ENCODE assay signal across 14 mouse cellular contexts in the genomic region with DNA sequence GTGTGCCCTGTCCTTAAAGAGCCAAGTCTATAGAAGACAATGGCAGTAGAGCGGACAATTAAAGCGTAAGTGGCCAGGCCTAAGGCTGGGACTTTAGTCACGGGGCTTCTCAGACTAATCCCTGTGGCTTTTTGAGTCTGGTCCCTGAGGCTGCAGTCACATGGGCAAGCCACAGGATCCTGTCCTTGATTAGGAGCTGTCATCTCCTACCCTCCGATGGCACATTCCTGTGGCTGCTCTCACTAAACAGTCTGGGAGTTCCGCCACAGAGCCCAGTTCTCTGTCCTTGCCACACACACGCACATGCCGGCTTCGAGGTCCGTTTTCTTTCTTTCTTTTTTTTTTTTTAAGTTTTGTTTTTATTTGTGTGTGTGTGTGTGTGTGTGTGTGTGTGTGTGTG. TPM values are rescaled to one million over a fixed set of nuclear protein-coding genes. Genes with fewer than 3 reads are reported as not detected.
DNase-seq lines count a peak whose midpoint lies in the region; ATAC-seq lines count a peak whose summit lies in the region.
"Had no signal": no experiment of that assay in that cellular context is flagged by ENCODE, and none has a peak within 500 bp of the region (broad histone marks: within the 10 kb centered on the region; RNA-seq: fewer than 3 reads in every experiment).

No protein-coding gene starts in this region.

- H3K4me1 ChIP-seq in lung, embryonic 16.5 days (replicated peaks; ENCODE audit: control insufficient read depth, insufficient read depth, low read length), result 0 out of 2 replicates have a peak, but pooled peaks cover 2% of the 10 kb centered on the region
- H3K4me1 ChIP-seq in embryonic facial prominence, embryonic 13.5 days, result peaks cover 36% of the 10 kb centered on the region
- peaks cover 11% of the 10 kb centered on the region for H3K4me1 ChIP-seq in heart, embryonic 16.5 days (ENCODE audit: control insufficient read depth, insufficient read depth, low read length)
- H3K4me1 ChIP-seq: forebrain, embryonic 13.5 days; neural tube, embryonic 13.5 days had no signal

- no peak overlapping the region for H3K9ac ChIP-seq in lung, embryonic 16.5 days (ENCODE audit: low read length)
- no peak overlapping the region for H3K9ac ChIP-seq in embryonic facial prominence, embryonic 13.5 days
- no peak overlapping the region for H3K9ac ChIP-seq in heart, embryonic 16.5 days (ENCODE audit: low read length)
- H3K9ac ChIP-seq: forebrain, embryonic 13.5 days; neural tube, embryonic 13.5 days had no signal

- H3K4me3 ChIP-seq in lung, embryonic 16.5 days (ENCODE audit: low read length), result no peak overlapping the region
- no peak overlapping the region for H3K4me3 ChIP-seq in embryonic facial prominence, embryonic 13.5 days
- no peak overlapping the region; the same call in 1 of the 2 replicates for H3K4me3 ChIP-seq in heart, embryonic 16.5 days (ENCODE audit: low read length)
- H3K4me3 ChIP-seq: forebrain, embryonic 13.5 days; neural tube, embryonic 13.5 days had no signal

- no peak for DNase-seq in lung, postnatal 14 days
- DNase-seq in adipocyte (ENCODE audit: low spot score), result peak; percentile 42
- DNase-seq in layer of hippocampus, postnatal 10 days (ENCODE audit: low spot score in 2 of 2), result no peak
- no peak for DNase-seq in thymus, postnatal 14 days
- DNase-seq in gastrocnemius, postnatal 36 days, result no peak
- DNase-seq: cerebellum, adult 9-11 months had no signal

- no peak overlapping the region for H3K4me2 ChIP-seq in lung, embryonic 16.5 days (ENCODE audit: low read depth, low read length)
- H3K4me2 ChIP-seq in embryonic facial prominence, embryonic 13.5 days, result no peak overlapping the region
- H3K4me2 ChIP-seq in heart, embryonic 16.5 days (ENCODE audit: low read depth, low read length), result peak overlapping the region; percentile 8; the same call in 1 of the 2 replicates
- H3K4me2 ChIP-seq: forebrain, embryonic 13.5 days; neural tube, embryonic 13.5 days had no signal

- H3K36me3 ChIP-seq in lung, embryonic 16.5 days (ENCODE audit: control insufficient read depth, insufficient read depth, low read length), result no peaks in the 10 kb centered on the region
- no peaks in the 10 kb centered on the region for H3K36me3 ChIP-seq in embryonic facial prominence, embryonic 13.5 days
- no peaks in the 10 kb centered on the region for H3K36me3 ChIP-seq in heart, embryonic 16.5 days (ENCODE audit: control insufficient read depth, insufficient read depth)
- H3K36me3 ChIP-seq: neural tube, embryonic 13.5 days had no signal

- no peak overlapping the region for H3K27ac ChIP-seq in lung, embryonic 16.5 days (ENCODE audit: low read length)
- H3K27ac ChIP-seq in embryonic facial prominence, embryonic 13.5 days, result no peak overlapping the region
- H3K27ac ChIP-seq in heart, embryonic 16.5 days (ENCODE audit: low read length), result peak overlapping the region; percentile 69
- H3K27ac ChIP-seq: forebrain, embryonic 13.5 days; neural tube, embryonic 13.5 days had no signal

- WGBS in lung, embryonic 16.5 days, result 54% methylated on average over 9 of the region's 9 CpGs
- WGBS in embryonic facial prominence, embryonic 13.5 days, result 22% methylated on average over 9 of the region's 9 CpGs
- WGBS in heart, embryonic 16.5 days, result 35% methylated on average over 9 of the region's 9 CpGs

- peak; percentile 57 for ATAC-seq in lung, embryonic 16.5 days (ENCODE audit: low read depth)
- 0 out of 2 replicates have a peak, but pooled peaks have one; percentile 41 for ATAC-seq in embryonic facial prominence, embryonic 13.5 days (ENCODE audit: insufficient number of reproducible peaks, insufficient read depth, low FRiP score, low TSS enrichment, low read depth)
- peak; percentile 91 for ATAC-seq in heart, embryonic 16.5 days (replicated peaks; ENCODE audit: extremely low read depth, insufficient read depth, low FRiP score)
- ATAC-seq: activated CD4-positive, CD25-positive, alpha-beta regulatory T cell, adult 4 months; forebrain, embryonic 13.5 days; intestine, embryonic 16.5 days had no signal

- no peaks in the 10 kb centered on the region for H3K9me3 ChIP-seq in lung, embryonic 16.5 days (ENCODE audit: control insufficient read depth, low read length)
- H3K9me3 ChIP-seq in embryonic facial prominence, embryonic 13.5 days, result no peaks in the 10 kb centered on the region
- H3K9me3 ChIP-seq in heart, embryonic 16.5 days (replicated peaks; ENCODE audit: control insufficient read depth, low read length), result no peaks in the 10 kb centered on the region
- H3K9me3 ChIP-seq: forebrain, embryonic 13.5 days; neural tube, embryonic 13.5 days had no signal

- peaks cover 25% of the 10 kb centered on the region for H3K27me3 ChIP-seq in lung, embryonic 16.5 days (ENCODE audit: control insufficient read depth, insufficient read depth, low read depth, low read length)
- H3K27me3 ChIP-seq in embryonic facial prominence, embryonic 13.5 days, result peaks cover 48% of the 10 kb centered on the region
- peaks cover 26% of the 10 kb centered on the region for H3K27me3 ChIP-seq in heart, embryonic 16.5 days (ENCODE audit: control insufficient read depth, insufficient read depth, low read length)

- intact Hi-C loops in gastrocnemius, postnatal 36 days (cut with DNase I), result no loop called here

RNA-seq across cellular contexts. Expression of a gene that starts 21.6 kb away (rescaled TPM):
- 9.2 and 9.9 TPM in 2 replicates for polyA plus RNA-seq in lung, embryonic 16.5 days (2015; fragmentation: Nextera tagmentation; extraction: Ambion mirVana)
- 8.3 and 11.5 TPM in 2 replicates for polyA plus RNA-seq in embryonic facial prominence, embryonic 13.5 days (2015; fragmentation: Nextera tagmentation; extraction: Ambion mirVana)
- polyA plus RNA-seq in heart, embryonic 16.5 days (2015; fragmentation: Nextera tagmentation; extraction: Ambion mirVana), result 2.5 and 4.6 TPM in 2 replicates
- total RNA-seq in layer of hippocampus, postnatal 10 days (2021), result 1 to 10 TPM; 1.4 to 1.8 TPM
- total RNA-seq in gastrocnemius, postnatal 36 days (2021), result under 1 TPM; 0.39 to 0.51 TPM
- total RNA-seq: granulocyte monocyte progenitor cell, adult 5-6 weeks had no signal
- polyA plus RNA-seq: activated CD4-positive, CD25-positive, alpha-beta regulatory T cell, adult 4 months had no signal

RNA-seq across cellular contexts. Expression of a gene that starts 49.0 kb away (rescaled TPM):
- 4.4 and 6.1 TPM in 2 replicates for polyA plus RNA-seq in lung, embryonic 16.5 days (2015; fragmentation: Nextera tagmentation; extraction: Ambion mirVana)
- 1.5 and 2.2 TPM in 2 replicates for polyA plus RNA-seq in embryonic facial prominence, embryonic 13.5 days (2015; fragmentation: Nextera tagmentation; extraction: Ambion mirVana)
- polyA plus RNA-seq in heart, embryonic 16.5 days (2015; fragmentation: Nextera tagmentation; extraction: Ambion mirVana), result 7.3 and 20.5 TPM in 2 replicates
- total RNA-seq in layer of hippocampus, postnatal 10 days (2021), result under 1 TPM; 0.11 to 0.14 TPM
- total RNA-seq in gastrocnemius, postnatal 36 days (2021), result under 1 TPM; 0.27 to 0.56 TPM

Comparison
In these comparisons a context has a peak if more than half of its experiments do, and no peak if none do; other contexts are left out.
1. ATAC-seq: peak in every context shown above with its lines; median percentile 91 in heart, embryonic 16.5 days; 57 in lung, embryonic 16.5 days; 41 in embryonic facial prominence, embryonic 13.5 days.